Mouse (Mus musculus) mesoderm, embryonic 11.5 days (tissue): ENCODE results near the gene Plscr2.

ENCODE experiments used
- DNase-seq: peaks from one replicate; pipeline ENCODE4 v3.0.0-alpha.2; 2012; ENCODE audit warnings: low read depth, low spot score

Plscr2 gene

DNA sequence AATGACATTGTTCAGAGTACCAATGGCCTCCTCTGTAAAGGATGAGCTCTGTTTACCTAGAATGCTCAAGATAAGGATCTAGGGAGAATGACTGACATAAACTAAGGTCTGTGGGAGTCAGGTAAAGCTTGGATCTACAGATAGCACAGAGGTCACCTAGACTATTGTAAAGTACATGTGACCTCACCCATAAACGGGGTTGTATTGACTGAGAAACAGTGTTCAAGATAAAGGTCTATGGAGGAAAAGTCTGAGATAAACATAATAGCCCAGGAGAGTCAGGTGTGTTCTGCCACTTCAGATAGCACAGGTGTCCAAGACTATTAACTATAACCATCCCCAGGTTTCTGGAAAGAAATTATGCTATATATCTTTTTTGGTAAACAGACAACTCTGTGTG lies 63.6 kb downstream of the Plscr2 start:
- DNase-seq = no peak
